Mouse (Mus musculus) heart, postnatal 0 days (tissue): Measurements from ENCODE around the gene Plekha4. TPM values are rescaled to one million over a fixed set of nuclear protein-coding genes. Genes with fewer than 3 reads are reported as not detected.

Experiments used
- ATAC-seq: fragments of 200-750 bp; cut with Nextera tagmentation; 2 replicates; pipeline ENCODE4 v1.8.0; 2017; ENCODE audit warnings: low read depth, moderate number of reproducible peaks, moderate library complexity; ENCODE audit not compliant: insufficient read depth
- DNase-seq: peaks from one replicate; pipeline ENCODE4 v3.0.0-alpha.2; 2016; ENCODE audit warnings: low spot score
- H3K27ac ChIP-seq: fragments of 300-500 bp; sonication (generic); 2 replicates; pipeline ENCODE4 v1.5.1; 2014; ENCODE audit warnings: low read depth, mild to moderate bottlenecking
- H3K27me3 ChIP-seq: fragments of 300-500 bp; sonication (generic); 2 replicates; pipeline ENCODE4 v1.6.1; 2014; ENCODE audit warnings: low read length, mixed read lengths; ENCODE audit not compliant: control insufficient read depth, insufficient read depth
- H3K36me3 ChIP-seq: fragments of 300-500 bp; sonication (generic); replicated peaks from 2 replicates; pipeline ENCODE4 v1.6.1; 2014; ENCODE audit warnings: low read length, mixed read lengths; ENCODE audit not compliant: control insufficient read depth, insufficient read depth
- H3K4me1 ChIP-seq: fragments of 300-500 bp; sonication (generic); 2 replicates; pipeline ENCODE4 v1.6.1; 2014; ENCODE audit warnings: antibody characterized with exemption; ENCODE audit not compliant: control insufficient read depth, insufficient read depth
- H3K4me2 ChIP-seq: fragments of 300-500 bp; sonication (generic); 2 replicates; pipeline ENCODE4 v1.6.1; 2014; ENCODE audit warnings: low read depth, mild to moderate bottlenecking, low read length, moderate library complexity
- H3K4me3 ChIP-seq: fragments of 300-500 bp; sonication (generic); 2 replicates; pipeline ENCODE4 v1.5.1; 2014; ENCODE audit warnings: low read depth, low read length
- H3K9ac ChIP-seq: fragments of 300-500 bp; sonication (generic); replicated peaks from 2 replicates; pipeline ENCODE4 v1.6.1; 2014; ENCODE audit warnings: low read depth, low read length, mixed read lengths
- H3K9me3 ChIP-seq: fragments of 300-500 bp; sonication (generic); replicated peaks from 2 replicates; pipeline ENCODE4 v1.6.1; 2016; ENCODE audit warnings: low read length; ENCODE audit not compliant: control insufficient read depth
- CTCF ChIP-seq: IDR thresholded peaks from 2 replicates; pipeline ENCODE4 v1.5.1; 2016; ENCODE audit warnings: antibody characterized with exemption, control low read depth, low read depth
- EP300 ChIP-seq: IDR thresholded peaks from 2 replicates; pipeline ENCODE4 v1.6.1; 2016; ENCODE audit warnings: antibody characterized with exemption, low read depth
- WGBS: fragments of 180-500 bp; shearing (Covaris S2); extraction: QIAGEN DNeasy Blood & Tissue Kit; methylation state at CpG from one replicate; pipeline ENCODE4 v1.1.7; 2014; 5-methylcytosine and 5-hydroxymethylcytosine counted together
- polyA plus RNA-seq: library from polyadenylated mRNA; unstranded; fragments of >200 nt; fragmentation: Nextera tagmentation; extraction: Ambion mirVana; gene quantifications from 2 replicates; pipeline ENCODE4 v1.2.1, GENCODE M21; 2015
- total RNA-seq: library from RNA; depleted of rRNA; stranded (reverse); fragments of >200 nt; gene quantifications from 2 replicates; pipeline ENCODE4 v1.2.3, GENCODE M21; 2014; ENCODE audit warnings: low replicate concordance

Gene Plekha4
- total and polyA plus RNA-seq, 2 experiments from 2014 or later = 0.78 to 1.3 TPM

- Histone ChIP-seq H3K4me1 (peaks cover 11% of the 10 kb centered on the region; the same call in 1 of the 2 replicates), H3K4me3 (no peak overlapping the region), H3K9ac (no peak overlapping the region), H3K9me3 (no peaks in the 10 kb centered on the region), H3K4me2 (no peak overlapping the region), H3K27ac (peak overlapping the region; percentile 67; the same call in 1 of the 2 replicates), H3K27me3 (no peaks in the 10 kb centered on the region), H3K36me3 (peaks cover 38% of the 10 kb centered on the region)
- no peak for ATAC-seq
- WGBS = 90% methylated on average over 8 of the region's 8 CpGs
- TF ChIP-seq EP300 (no peak), CTCF (no peak)
- no peak for DNase-seq
Measured at GRCm38 (mm10) chr7:45492225-45492844, 33.8 kb upstream of the Plekha4 start.

- no peak overlapping the region for H3K4me2 ChIP-seq
- ATAC-seq = peak; percentile 60
- peaks cover 11% of the 10 kb centered on the region; the same call in 1 of the 2 replicates for H3K4me1 ChIP-seq
- H3K9ac ChIP-seq = no peak overlapping the region
- no peaks in the 10 kb centered on the region for H3K9me3 ChIP-seq
- 59% methylated on average over 5 of the region's 5 CpGs for whole genome bisulfite sequencing
- DNase-seq = peak; percentile 20
- TF ChIP-seq CTCF = no peak
- TF ChIP-seq EP300 = no peak
- peak overlapping the region; percentile 67 for H3K27ac ChIP-seq
- H3K4me3 ChIP-seq = no peak overlapping the region
- no peaks in the 10 kb centered on the region for H3K27me3 ChIP-seq
- peaks cover 44% of the 10 kb centered on the region for H3K36me3 ChIP-seq
Measured at GRCm38 (mm10) chr7:45492951-45493350, 33.2 kb upstream of the Plekha4 start.

GRCm38 (mm10) chr7:45494548-45494947, 31.6 kb upstream of the Plekha4 start:
- Histone ChIP-seq H3K36me3 (peaks cover 58% of the 10 kb centered on the region), H3K9ac (no peak overlapping the region)
- no peak for ATAC-seq

GRCm38 (mm10) chr7:45498427-45498826, 27.7 kb upstream of the Plekha4 start:
- 98% methylated on average over 6 of the region's 6 CpGs for WGBS
- Histone ChIP-seq H3K27ac (no peak overlapping the region), H3K4me3 (no peak overlapping the region), H3K4me2 (no peak overlapping the region), H3K9ac (no peak overlapping the region), H3K27me3 (no peaks in the 10 kb centered on the region), H3K9me3 (no peaks in the 10 kb centered on the region), H3K36me3 (peaks cover 78% of the 10 kb centered on the region), H3K4me1 (no peaks in the 10 kb centered on the region)
- no peak for TF ChIP-seq CTCF
- ATAC-seq (no peak), DNase-seq (no peak)

More at GRCm38 (mm10) chr7:45494548-45494947, 31.6 kb upstream of the Plekha4 start:
- no peaks in the 10 kb centered on the region for H3K9me3 ChIP-seq
- H3K4me1 ChIP-seq = peaks cover 11% of the 10 kb centered on the region; the same call in 1 of the 2 replicates
- no peak overlapping the region for H3K4me2 ChIP-seq
- TF ChIP-seq EP300 = no peak
- no peak for TF ChIP-seq CTCF
- no peak overlapping the region for H3K4me3 ChIP-seq
- H3K27ac ChIP-seq = no peak overlapping the region
- WGBS = 81% methylated on average over 9 of the region's 9 CpGs
- no peak for DNase-seq
- no peaks in the 10 kb centered on the region for H3K27me3 ChIP-seq

- Histone ChIP-seq H3K9me3 (no peaks in the 10 kb centered on the region), H3K27me3 (no peaks in the 10 kb centered on the region), H3K36me3 (peaks cover 35% of the 10 kb centered on the region), H3K4me3 (no peak overlapping the region), H3K4me2 (no peak overlapping the region), H3K9ac (no peak overlapping the region), H3K4me1 (peaks cover 13% of the 10 kb centered on the region), H3K27ac (no peak overlapping the region)
- 84% methylated on average over 6 of the region's 6 CpGs for WGBS
- no peak for DNase-seq
- no peak for ATAC-seq
- no peak for TF ChIP-seq EP300
- no peak for TF ChIP-seq CTCF
Measured at GRCm38 (mm10) chr7:45507583-45507982, 18.5 kb upstream of the Plekha4 start.

GRCm38 (mm10) chr7:45508561-45508960, 17.6 kb upstream of the Plekha4 start:
- TF ChIP-seq CTCF = no peak
- no peak for TF ChIP-seq EP300
- ATAC-seq (no peak), DNase-seq (no peak)
- H3K36me3 ChIP-seq = peaks cover 29% of the 10 kb centered on the region
- H3K4me2 ChIP-seq = peak overlapping the region; percentile 85
- no peaks in the 10 kb centered on the region for H3K27me3 ChIP-seq
- no peaks in the 10 kb centered on the region for H3K9me3 ChIP-seq
- H3K9ac ChIP-seq = peak overlapping the region; percentile 84; the same call in 1 of the 2 replicates
- WGBS = 86% methylated on average over 6 of the region's 6 CpGs
- H3K27ac ChIP-seq = no peak overlapping the region
- no peak overlapping the region for H3K4me3 ChIP-seq
- peaks cover 13% of the 10 kb centered on the region for H3K4me1 ChIP-seq
